Mouse (Mus musculus) neural tube, embryonic 12.5 days (tissue): ENCODE data around the gene Zfp276. TPM values are rescaled to one million over a fixed set of nuclear protein-coding genes. Genes with fewer than 3 reads are reported as not detected.

ENCODE experiments used
- ATAC-seq: fragments of 200-750 bp; cut with Nextera tagmentation; 2 replicates; pipeline ENCODE4 v1.8.0; 2017; ENCODE audit warnings: low read depth, mild to moderate bottlenecking, moderate TSS enrichment, moderate library complexity; ENCODE audit not compliant: low FRiP score
- H3K27ac ChIP-seq: fragments of 300-500 bp; sonication (generic); 2 replicates; pipeline ENCODE4 v1.5.1; 2016
- H3K27me3 ChIP-seq: fragments of 300-500 bp; sonication (generic); replicated peaks from 2 replicates; pipeline ENCODE4 v1.6.1; 2016; ENCODE audit warnings: mild to moderate bottlenecking
- H3K36me3 ChIP-seq: fragments of 300-500 bp; sonication (generic); 2 replicates; pipeline ENCODE4 v1.6.1; 2016; ENCODE audit warnings: mild to moderate bottlenecking
- H3K4me1 ChIP-seq: fragments of 300-500 bp; sonication (generic); 2 replicates; pipeline ENCODE4 v1.6.1; 2016
- H3K4me2 ChIP-seq: fragments of 300-500 bp; sonication (generic); replicated peaks from 2 replicates; pipeline ENCODE4 v1.6.1; 2016; ENCODE audit warnings: mild to moderate bottlenecking
- H3K4me3 ChIP-seq: fragments of 300-500 bp; sonication (generic); 2 replicates; pipeline ENCODE4 v1.5.1; 2016
- H3K9ac ChIP-seq: fragments of 300-500 bp; sonication (generic); 2 replicates; pipeline ENCODE4 v1.6.1; 2016; ENCODE audit warnings: mild to moderate bottlenecking
- H3K9me3 ChIP-seq: fragments of 300-500 bp; sonication (generic); 2 replicates; pipeline ENCODE4 v1.6.1; 2016; ENCODE audit warnings: mild to moderate bottlenecking
- WGBS: fragments of 180-500 bp; shearing (Covaris S2); methylation state at CpG from one replicate; pipeline ENCODE4 v1.1.7; 2016; 5-methylcytosine and 5-hydroxymethylcytosine counted together
- polyA plus RNA-seq: library from polyadenylated mRNA; unstranded; fragments of >200 nt; fragmentation: Nextera tagmentation; extraction: Ambion mirVana; gene quantifications from 2 replicates; pipeline ENCODE4 v1.2.1, GENCODE M21; 2016

The Zfp276 gene
- polyA plus RNA-seq, 1 experiment from 2014 or later, result 36.0 TPM

- Histone ChIP-seq H3K9ac (peak overlapping the region; percentile 64), H3K4me3 (peak overlapping the region; percentile 57), H3K4me2 (peak overlapping the region; percentile 80), H3K4me1 (peaks cover 15% of the 10 kb centered on the region), H3K36me3 (no peaks in the 10 kb centered on the region), H3K27ac (no peak overlapping the region), H3K27me3 (no peaks in the 10 kb centered on the region), H3K9me3 (no peaks in the 10 kb centered on the region)
- WGBS, result 9% methylated on average over 21 of the region's 21 CpGs
- ATAC-seq, result peak; percentile 76
Observed at GRCm38 (mm10) chr8:123317781-123318466, 63.9 kb downstream of the Zfp276 start.

- H3K36me3 ChIP-seq, result no peaks in the 10 kb centered on the region
- H3K4me2 ChIP-seq, result peak within 1 kb of the TSS; percentile 80
- peak within 1 kb of the TSS; percentile 57 for H3K4me3 ChIP-seq
- no peak within 1 kb of the TSS for H3K27ac ChIP-seq
- peak; percentile 98 for ATAC-seq
- H3K9me3 ChIP-seq, result no peaks in the 10 kb centered on the region
- WGBS, result under 1% methylated on average over 24 of the region's 24 CpGs
- peaks cover 15% of the 10 kb centered on the region for H3K4me1 ChIP-seq
- peak within 1 kb of the TSS; percentile 64 for H3K9ac ChIP-seq
- H3K27me3 ChIP-seq, result no peaks in the 10 kb centered on the region
Observed at GRCm38 (mm10) chr8:123318467-123318911, 64.5 kb downstream of the Zfp276 start, which contains the start of gene Fanca. Fanca (minus strand) TSS chr8:123318576.

Other genes with a start within 250 kb of the Zfp276 start
- 96.8 and 98.8 TPM in 2 replicates for gene Ankrd11, start 211.9 kb upstream of the Zfp276 start, polyA plus RNA-seq
- gene Spg7, start 191.3 kb upstream of the Zfp276 start, polyA plus RNA-seq, result 60.0 and 61.0 TPM in 2 replicates
- gene Rpl13, start 151.8 kb upstream of the Zfp276 start, polyA plus RNA-seq, result 922 and 973 TPM in 2 replicates
- gene Cpne7, start 136.8 kb upstream of the Zfp276 start, polyA plus RNA-seq, result 0.17 and 0.18 TPM in 2 replicates
- 3.5 and 4.0 TPM in 2 replicates for gene Sult5a1, start 95.9 kb upstream of the Zfp276 start, polyA plus RNA-seq
- gene Dpep1, start 68.0 kb upstream of the Zfp276 start, polyA plus RNA-seq, result 0.33 and 0.37 TPM in 2 replicates
- 145 and 148 TPM in 2 replicates for gene Chmp1a, start 41.4 kb upstream of the Zfp276 start, polyA plus RNA-seq
- gene Spata33, start 41.4 kb upstream of the Zfp276 start, polyA plus RNA-seq, result 7.0 and 8.5 TPM in 2 replicates
- 35.6 and 36.1 TPM in 2 replicates for gene Cdk10, start 29.4 kb upstream of the Zfp276 start, polyA plus RNA-seq
- gene Spata2l, start 18.0 kb upstream of the Zfp276 start, polyA plus RNA-seq, result 3.8 and 4.7 TPM in 2 replicates
- gene Vps9d1, start 153 bp downstream of the Zfp276 start, polyA plus RNA-seq, result 40.3 and 51.1 TPM in 2 replicates
- 22.5 and 24.6 TPM in 2 replicates for gene Fanca, start 64.4 kb downstream of the Zfp276 start, polyA plus RNA-seq
- 35.6 and 38.3 TPM in 2 replicates for gene Spire2, start 78.5 kb downstream of the Zfp276 start, polyA plus RNA-seq
- gene Tcf25, start 119.6 kb downstream of the Zfp276 start, polyA plus RNA-seq, result 225 and 278 TPM in 2 replicates
- 0.10 and 0.18 TPM in 2 replicates for gene Mc1r, start 152.9 kb downstream of the Zfp276 start, polyA plus RNA-seq
- gene Tubb3, start 157.2 kb downstream of the Zfp276 start, polyA plus RNA-seq, result 1,217 and 1,244 TPM in 2 replicates
- 43.2 and 45.1 TPM in 2 replicates for gene Def8, start 169.3 kb downstream of the Zfp276 start, polyA plus RNA-seq
- 59.8 and 63.3 TPM in 2 replicates for gene Afg3l1, start 223.7 kb downstream of the Zfp276 start, polyA plus RNA-seq